Comparison of ENCODE assay signal across 1 mouse cellular context in the genomic region with DNA sequence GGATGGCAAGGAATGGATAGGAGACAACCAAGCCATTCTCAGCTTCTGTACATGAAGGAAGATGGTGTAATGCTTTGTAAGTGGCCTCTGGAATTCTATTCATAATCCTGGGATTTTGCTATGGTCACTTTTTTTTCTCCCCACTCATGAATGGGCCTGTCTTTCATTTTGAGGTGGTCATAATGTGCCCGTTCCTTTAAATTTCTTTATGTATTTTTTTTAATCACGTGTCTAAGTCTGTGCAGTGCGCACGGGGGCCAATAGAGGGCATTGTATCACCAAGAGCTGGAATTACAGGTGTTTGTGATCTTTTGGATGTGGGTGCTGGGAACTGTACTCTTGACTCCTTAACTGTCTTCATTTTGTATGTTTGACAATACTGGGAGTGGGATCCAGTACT.
TF ChIP-seq lines count a peak whose summit lies in the region.

No protein-coding gene starts in this region.

TF ChIP-seq in MEL, 35 proteins besides CTCF, POLR2A, EP300 and RAD21 (continued from another document):
- TF ChIP-seq MYC (IDR thresholded peaks at IDR 0.05; ENCODE audit: low read depth, low read length), result peak; percentile 55
- TF ChIP-seq USF1 (IDR thresholded peaks at IDR 0.05; ENCODE audit: low read depth, low read length), result peak; percentile 93
- TF ChIP-seq USF2 (IDR thresholded peaks at IDR 0.05; ENCODE audit: borderline replicate concordance in 1 of 2, insufficient read depth in 1 of 2, low read depth in 1 of 2, low read length in 2 of 2), result peak in 1 of 2 experiments; percentile 57; a peak in 1 of 4 replicates
- no peak for TF ChIP-seq POLR2AphosphoS5 (IDR thresholded peaks at IDR 0.05; ENCODE audit: borderline replicate concordance, low read depth, low read length)
- no peak for TF ChIP-seq GABPA (IDR thresholded peaks at IDR 0.05; ENCODE audit: low read depth, low read length)
- peak; percentile 96 for TF ChIP-seq MXI1 (IDR thresholded peaks at IDR 0.05; ENCODE audit: low read depth, low read length)
- TF ChIP-seq ZNF384 (IDR thresholded peaks at IDR 0.05; ENCODE audit: low read depth, low read length), result peak; percentile 82
- no peak for TF ChIP-seq CHD2 (IDR thresholded peaks at IDR 0.05; ENCODE audit: low read length)
TF ChIP-seq in MEL: peak in this region for 12.
